Mouse (Mus musculus) skeletal muscle tissue, adult 2 months (tissue): ENCODE results near the gene Tbc1d25.

Experiments used
- DNase-seq: peaks from one replicate; pipeline ENCODE4 v3.0.0-alpha.2; 2012; ENCODE audit warnings: low read depth, low spot score

Gene Tbc1d25

GRCm38 (mm10) chrX:8175504-8176385 lies at the start of gene Tbc1d25:
TSS of gene Tbc1d25 (minus strand) at chrX:8176181.
- DNase-seq = peak; percentile 90

- DNase-seq = no peak
Observed at GRCm38 (mm10) chrX:8223473-8223872, 47.5 kb upstream of the Tbc1d25 start.

GRCm38 (mm10) chrX:8222678-8223421 lies 46.9 kb upstream of the Tbc1d25 start:
- peak; percentile 18 for DNase-seq

- DNase-seq = no peak
Observed at GRCm38 (mm10) chrX:8222296-8222677, 46.3 kb upstream of the Tbc1d25 start.

GRCm38 (mm10) chrX:8219651-8220050 lies 43.7 kb upstream of the Tbc1d25 start:
- no peak for DNase-seq

GRCm38 (mm10) chrX:8218114-8218513 lies 42.1 kb upstream of the Tbc1d25 start:
- no peak for DNase-seq

- DNase-seq = no peak
Observed at GRCm38 (mm10) chrX:8217383-8217782, 41.4 kb upstream of the Tbc1d25 start.

GRCm38 (mm10) chrX:8211490-8212207 lies 35.7 kb upstream of the Tbc1d25 start:
- DNase-seq = no peak

GRCm38 (mm10) chrX:8209720-8210119 lies 33.7 kb upstream of the Tbc1d25 start:
- DNase-seq = no peak

GRCm38 (mm10) chrX:8207224-8207623 lies 31.2 kb upstream of the Tbc1d25 start:
- DNase-seq = no peak

- no peak for DNase-seq
Observed at GRCm38 (mm10) chrX:8206694-8207197, 30.8 kb upstream of the Tbc1d25 start.

GRCm38 (mm10) chrX:8206015-8206693 lies 30.2 kb upstream of the Tbc1d25 start, which contains the start of gene Porcn:
TSS of gene Porcn (minus strand) at chrX:8206525.
- peak; percentile 49 for DNase-seq

- DNase-seq = no peak
Observed at GRCm38 (mm10) chrX:8205551-8205950, 29.6 kb upstream of the Tbc1d25 start.

GRCm38 (mm10) chrX:8205088-8205487 lies 29.1 kb upstream of the Tbc1d25 start:
- DNase-seq = no peak

GRCm38 (mm10) chrX:8204076-8204475 lies 28.1 kb upstream of the Tbc1d25 start:
- DNase-seq = no peak

GRCm38 (mm10) chrX:8203105-8203504 lies 27.1 kb upstream of the Tbc1d25 start:
- DNase-seq = no peak

- DNase-seq = no peak
Observed at GRCm38 (mm10) chrX:8193419-8193723, 17.4 kb upstream of the Tbc1d25 start, which contains the start of gene Ebp. TSS of gene Ebp (minus strand) at chrX:8193512.

GRCm38 (mm10) chrX:8192640-8193418 lies 16.8 kb upstream of the Tbc1d25 start:
- peak; percentile 83 for DNase-seq

- no peak for DNase-seq
Observed at GRCm38 (mm10) chrX:8192126-8192639, 16.2 kb upstream of the Tbc1d25 start.

- DNase-seq = no peak
Observed at GRCm38 (mm10) chrX:8182871-8183540, 7.0 kb upstream of the Tbc1d25 start.
